Mouse (Mus musculus) ES-Bruce4 (cell line): ENCODE results near the gene Ms4a1. TPM values are rescaled to one million over a fixed set of nuclear protein-coding genes. Genes with fewer than 3 reads are reported as not detected.

ENCODE experiments used
- H3K27ac ChIP-seq: 2 replicates; pipeline ENCODE4 v1.5.1; 2012; ENCODE audit warnings: low read length, inconsistent platforms; ENCODE audit not compliant: insufficient read depth
- H3K27me3 ChIP-seq: 2 replicates; pipeline ENCODE4 v1.6.1; 2012; ENCODE audit warnings: mild to moderate bottlenecking, low read length, inconsistent platforms; ENCODE audit not compliant: control insufficient read depth, poor library complexity, insufficient read depth, severe bottlenecking
- H3K36me3 ChIP-seq: 2 replicates; pipeline ENCODE4 v1.6.1; 2012; ENCODE audit warnings: inconsistent platforms, mild to moderate bottlenecking, low read length, moderate library complexity; ENCODE audit not compliant: control insufficient read depth, poor library complexity, insufficient read depth, severe bottlenecking
- H3K4me1 ChIP-seq: one replicate; pipeline ENCODE4 v1.8.1; 2011; ENCODE audit warnings: low read length; ENCODE audit not compliant: control insufficient read depth, insufficient read depth
- H3K4me3 ChIP-seq: 2 replicates; pipeline ENCODE4 v1.5.1; 2011; ENCODE audit warnings: low read depth, mild to moderate bottlenecking, low read length
- H3K9ac ChIP-seq: 2 replicates; pipeline ENCODE4 v1.6.1; 2012; ENCODE audit warnings: low read depth, mild to moderate bottlenecking, inconsistent platforms; ENCODE audit not compliant: poor library complexity, severe bottlenecking
- H3K9me3 ChIP-seq: replicated peaks from 2 replicates; pipeline ENCODE4 v1.6.1; 2012; ENCODE audit warnings: mild to moderate bottlenecking, low read length, inconsistent platforms; ENCODE audit not compliant: control insufficient read depth, poor library complexity, insufficient read depth, severe bottlenecking
- CTCF ChIP-seq: IDR thresholded peaks from one replicate; pipeline ENCODE4 v1.8.1; 2011; ENCODE audit warnings: low read depth, low read length
- EP300 ChIP-seq: IDR thresholded peaks from 2 replicates; pipeline ENCODE4 v1.6.1; 2011; ENCODE audit warnings: low read depth, low read length; ENCODE audit not compliant: insufficient read depth
- POLR2A ChIP-seq: IDR thresholded peaks from one replicate; pipeline ENCODE4 v1.8.1; 2011; ENCODE audit warnings: low read length; ENCODE audit not compliant: insufficient read depth
- polyA plus RNA-seq: library from polyadenylated mRNA; stranded (reverse); fragments of >200 nt; gene quantifications from 2 replicates; pipeline ENCODE4 v1.2.4, GENCODE M21; 2011; ENCODE audit warnings: low read depth; ENCODE audit not compliant: missing spikeins, insufficient read depth, insufficient read length

Ms4a1 gene
- polyA plus RNA-seq, 1 experiment, result not detected

- no peak overlapping the region for H3K27ac ChIP-seq
- H3K4me3 ChIP-seq, result no peak overlapping the region
- H3K9me3 ChIP-seq, result no peaks in the 10 kb centered on the region
- TF ChIP-seq POLR2A, result no peak
- no peak for TF ChIP-seq EP300
- TF ChIP-seq CTCF, result no peak
- no peaks in the 10 kb centered on the region for H3K27me3 ChIP-seq
- H3K9ac ChIP-seq, result no peak overlapping the region
- no peaks in the 10 kb centered on the region for H3K4me1 ChIP-seq
- no peaks in the 10 kb centered on the region for H3K36me3 ChIP-seq
These were observed 30.9 kb downstream of the Ms4a1 start for GRCm38 (mm10) chr19:11234921-11235735.

GRCm38 (mm10) chr19:11234244-11234643, 31.8 kb downstream of the Ms4a1 start:
- no peak for TF ChIP-seq POLR2A
- no peak for TF ChIP-seq CTCF
- TF ChIP-seq EP300, result no peak
- H3K4me1 ChIP-seq, result no peaks in the 10 kb centered on the region
- H3K9ac ChIP-seq, result no peak overlapping the region

GRCm38 (mm10) chr19:11232348-11232747, 33.7 kb downstream of the Ms4a1 start, which contains the start of gene Ms4a12:
TSS of gene Ms4a12 (minus strand) at chr19:11232448.
- TF ChIP-seq POLR2A (no peak), CTCF (no peak), EP300 (no peak)

More at GRCm38 (mm10) chr19:11234244-11234643, 31.8 kb downstream of the Ms4a1 start:
- no peak overlapping the region for H3K4me3 ChIP-seq
- H3K36me3 ChIP-seq, result no peaks in the 10 kb centered on the region
- no peaks in the 10 kb centered on the region for H3K27me3 ChIP-seq
- no peaks in the 10 kb centered on the region for H3K9me3 ChIP-seq
- no peak overlapping the region for H3K27ac ChIP-seq

More at GRCm38 (mm10) chr19:11232348-11232747, 33.7 kb downstream of the Ms4a1 start, which contains the start of gene Ms4a12:
- Histone ChIP-seq H3K36me3 (no peaks in the 10 kb centered on the region), H3K9me3 (no peaks in the 10 kb centered on the region), H3K27me3 (no peaks in the 10 kb centered on the region), H3K4me3 (no peak within 1 kb of the TSS), H3K9ac (no peak within 1 kb of the TSS), H3K4me1 (no peaks in the 10 kb centered on the region), H3K27ac (no peak within 1 kb of the TSS)

Other genes starting within 250 kb of the Ms4a1 start
- not detected in 2 replicates for gene Ms4a18, start 248.2 kb downstream of the Ms4a1 start, polyA plus RNA-seq
- not detected in 2 replicates for gene Ms4a8a, start 185.1 kb downstream of the Ms4a1 start, polyA plus RNA-seq
- not detected in 2 replicates for gene 1700017D01Rik, start 135.4 kb downstream of the Ms4a1 start, polyA plus RNA-seq
- gene 1700025F22Rik, start 100.9 kb downstream of the Ms4a1 start, polyA plus RNA-seq, result not detected in 2 replicates
- gene Ms4a13, start 69.5 kb downstream of the Ms4a1 start, polyA plus RNA-seq, result not detected in 2 replicates
- gene Ms4a12, start 33.8 kb downstream of the Ms4a1 start, polyA plus RNA-seq, result not detected in 2 replicates
- gene Ms4a5, start 17.6 kb upstream of the Ms4a1 start, polyA plus RNA-seq, result not detected in 2 replicates
- not detected in 2 replicates for gene Ms4a14, start 48.2 kb upstream of the Ms4a1 start, polyA plus RNA-seq
- gene Ms4a7, start 69.9 kb upstream of the Ms4a1 start, polyA plus RNA-seq, result not detected in 2 replicates
- gene Ms4a4a, start 109.3 kb upstream of the Ms4a1 start, polyA plus RNA-seq, result not detected in 2 replicates
- gene Ms4a4c, start 138.5 kb upstream of the Ms4a1 start, polyA plus RNA-seq, result not detected in 2 replicates
- gene Ms4a4b, start 177.3 kb upstream of the Ms4a1 start, polyA plus RNA-seq, result not detected in 2 replicates
- gene Ms4a6c, start 203.1 kb upstream of the Ms4a1 start, polyA plus RNA-seq, result not detected in 2 replicates
- gene Gm8369, start 219.7 kb upstream of the Ms4a1 start, polyA plus RNA-seq, result not detected in 2 replicates